Mouse (Mus musculus) hindbrain, postnatal 0 days (tissue): ENCODE results near the gene Tdrd9. TPM values are rescaled to one million over a fixed set of nuclear protein-coding genes. Genes with fewer than 3 reads are reported as not detected.
A peak's percentile ranks its signal among the peaks of the same experiment; 100 is the strongest.

ENCODE experiments used
- ATAC-seq: fragments of 200-750 bp; cut with Nextera tagmentation; 2 replicates; pipeline ENCODE4 v1.8.0; 2017; ENCODE audit warnings: mild to moderate bottlenecking, moderate TSS enrichment, moderate library complexity
- DNase-seq: peaks from one replicate; pipeline ENCODE4 v3.0.0-alpha.2; 2015; ENCODE audit warnings: low spot score
- H3K27ac ChIP-seq: fragments of 300-500 bp; sonication (generic); 2 replicates; pipeline ENCODE4 v1.5.1; 2014; ENCODE audit warnings: mild to moderate bottlenecking
- H3K27me3 ChIP-seq: fragments of 300-500 bp; sonication (generic); 2 replicates; pipeline ENCODE4 v1.6.1; 2014; ENCODE audit warnings: low read length, mixed read lengths; ENCODE audit not compliant: insufficient read depth
- H3K36me3 ChIP-seq: fragments of 300-500 bp; sonication (generic); 2 replicates; pipeline ENCODE4 v1.6.1; 2014; ENCODE audit warnings: low read length, mixed read lengths; ENCODE audit not compliant: insufficient read depth
- H3K4me1 ChIP-seq: fragments of 300-500 bp; sonication (generic); 2 replicates; pipeline ENCODE4 v1.6.1; 2014; ENCODE audit warnings: antibody characterized with exemption, low read length, mixed read lengths; ENCODE audit not compliant: insufficient read depth
- H3K4me2 ChIP-seq: fragments of 300-500 bp; sonication (generic); 2 replicates; pipeline ENCODE4 v1.6.1; 2014; ENCODE audit warnings: low read depth, mild to moderate bottlenecking, low read length, moderate library complexity, mixed read lengths
- H3K4me3 ChIP-seq: fragments of 300-500 bp; sonication (generic); 2 replicates; pipeline ENCODE4 v1.5.1; 2014; ENCODE audit warnings: low read length
- H3K9ac ChIP-seq: fragments of 300-500 bp; sonication (generic); replicated peaks from 2 replicates; pipeline ENCODE4 v1.6.1; 2014; ENCODE audit warnings: mild to moderate bottlenecking, low read length, moderate library complexity, mixed read lengths
- H3K9me3 ChIP-seq: fragments of 300-500 bp; sonication (generic); 2 replicates; pipeline ENCODE4 v1.6.1; 2016; ENCODE audit warnings: low read length, mixed read lengths
- CTCF ChIP-seq: IDR thresholded peaks from 2 replicates; pipeline ENCODE4 v1.5.1; 2016; ENCODE audit warnings: antibody characterized with exemption, control low read depth, low read depth
- WGBS: fragments of 180-500 bp; shearing (Covaris S2); extraction: QIAGEN DNeasy Blood & Tissue Kit; methylation state at CpG from one replicate; pipeline ENCODE4 v1.1.7; 2014; 5-methylcytosine and 5-hydroxymethylcytosine counted together
- polyA plus RNA-seq: library from polyadenylated mRNA; unstranded; fragments of >200 nt; fragmentation: Nextera tagmentation; extraction: Ambion mirVana; gene quantifications from 2 replicates; pipeline ENCODE4 v1.2.1, GENCODE M21; 2015
- total RNA-seq: library from RNA; depleted of rRNA; stranded (reverse); fragments of >200 nt; gene quantifications from 2 replicates; pipeline ENCODE4 v1.2.3, GENCODE M21; 2014; rRNA removed

Tdrd9 gene
- total RNA-seq (0.07 and 0.68 TPM in 2 replicates), polyA plus RNA-seq (0.20 and 0.46 TPM in 2 replicates)

- ATAC-seq: no peak
- no peak within 1 kb of the TSS for H3K4me3 ChIP-seq
- no peaks in the 10 kb centered on the region for H3K9me3 ChIP-seq
- H3K9ac ChIP-seq: no peak within 1 kb of the TSS
- 89% methylated on average over 18 of the region's 18 CpGs for WGBS
- H3K4me2 ChIP-seq: no peak within 1 kb of the TSS
- no peak for DNase-seq
- H3K27me3 ChIP-seq: no peaks in the 10 kb centered on the region
- TF ChIP-seq CTCF: no peak
- no peaks in the 10 kb centered on the region for H3K36me3 ChIP-seq
- no peak within 1 kb of the TSS for H3K27ac ChIP-seq
- H3K4me1 ChIP-seq: 0 out of 2 replicates have a peak, but pooled peaks cover under 1% of the 10 kb centered on the region
Measured at GRCm38 (mm10) chr12:111971231-111971686, at the start of gene Tdrd9. Gene Tdrd9 (plus strand): TSS chr12:111971559.

- WGBS: 88% methylated on average over 6 of the region's 6 CpGs
- ATAC-seq: no peak
- no peak overlapping the region for H3K4me2 ChIP-seq
- no peak for TF ChIP-seq CTCF
- no peaks in the 10 kb centered on the region for H3K36me3 ChIP-seq
- peaks cover 8% of the 10 kb centered on the region for H3K4me1 ChIP-seq
- H3K9me3 ChIP-seq: no peaks in the 10 kb centered on the region
- no peak overlapping the region for H3K4me3 ChIP-seq
- no peak overlapping the region for H3K27ac ChIP-seq
- no peak for DNase-seq
- H3K9ac ChIP-seq: no peak overlapping the region
- H3K27me3 ChIP-seq: no peaks in the 10 kb centered on the region
Measured at GRCm38 (mm10) chr12:111923117-111923516, 48.2 kb upstream of the Tdrd9 start.

GRCm38 (mm10) chr12:111927338-111927737 lies 44.0 kb upstream of the Tdrd9 start:
- H3K4me3 ChIP-seq: no peak overlapping the region
- peaks cover 10% of the 10 kb centered on the region for H3K4me1 ChIP-seq
- H3K9me3 ChIP-seq: no peaks in the 10 kb centered on the region
- H3K27ac ChIP-seq: peak overlapping the region; percentile 54; the same call in 1 of the 2 replicates
- H3K36me3 ChIP-seq: no peaks in the 10 kb centered on the region
- no peak for TF ChIP-seq CTCF
- ATAC-seq (peak; percentile 65; the same call in 1 of the 2 replicates), DNase-seq (peak; percentile 80)
- WGBS: 62% methylated on average over 1 of the region's 1 CpGs
- H3K27me3 ChIP-seq: no peaks in the 10 kb centered on the region
- no peak overlapping the region for H3K4me2 ChIP-seq
- no peak overlapping the region for H3K9ac ChIP-seq

- H3K4me2 ChIP-seq: no peak overlapping the region
- WGBS: 79% methylated on average over 18 of the region's 18 CpGs
- no peaks in the 10 kb centered on the region for H3K27me3 ChIP-seq
- H3K9me3 ChIP-seq: no peaks in the 10 kb centered on the region
- ATAC-seq (no peak), DNase-seq (no peak)
- no peak overlapping the region for H3K9ac ChIP-seq
- no peak overlapping the region for H3K27ac ChIP-seq
- H3K4me3 ChIP-seq: no peak overlapping the region
- no peaks in the 10 kb centered on the region for H3K36me3 ChIP-seq
- peaks cover 10% of the 10 kb centered on the region for H3K4me1 ChIP-seq
- no peak for TF ChIP-seq CTCF
Measured at GRCm38 (mm10) chr12:111928411-111928966, 42.9 kb upstream of the Tdrd9 start.

- WGBS: 82% methylated on average over 9 of the region's 9 CpGs
- no peak for TF ChIP-seq CTCF
- Histone ChIP-seq H3K9ac (no peak overlapping the region), H3K9me3 (no peaks in the 10 kb centered on the region), H3K27ac (no peak overlapping the region), H3K36me3 (no peaks in the 10 kb centered on the region), H3K27me3 (no peaks in the 10 kb centered on the region), H3K4me2 (no peak overlapping the region), H3K4me1 (peaks cover 10% of the 10 kb centered on the region), H3K4me3 (no peak overlapping the region)
- ATAC-seq (no peak), DNase-seq (no peak)
Measured at GRCm38 (mm10) chr12:111931411-111932025, 39.8 kb upstream of the Tdrd9 start.

GRCm38 (mm10) chr12:111932513-111932912 lies 38.8 kb upstream of the Tdrd9 start:
- Histone ChIP-seq H3K4me3 (no peak overlapping the region), H3K4me2 (no peak overlapping the region), H3K27me3 (no peaks in the 10 kb centered on the region), H3K9ac (no peak overlapping the region), H3K9me3 (no peaks in the 10 kb centered on the region), H3K36me3 (no peaks in the 10 kb centered on the region), H3K4me1 (peaks cover 7% of the 10 kb centered on the region), H3K27ac (no peak overlapping the region)
- no peak for TF ChIP-seq CTCF
- ATAC-seq (no peak), DNase-seq (no peak)
- WGBS: 73% methylated on average over 3 of the region's 3 CpGs

- no peak for ATAC-seq
- 0 out of 2 replicates have a peak, but pooled peaks have one; percentile 2 for TF ChIP-seq CTCF
- H3K4me1 ChIP-seq: peaks cover 2% of the 10 kb centered on the region; the same call in 1 of the 2 replicates
- H3K36me3 ChIP-seq: no peaks in the 10 kb centered on the region
- no peak overlapping the region for H3K27ac ChIP-seq
- no peaks in the 10 kb centered on the region for H3K9me3 ChIP-seq
- WGBS: 61% methylated on average over 11 of the region's 11 CpGs
- H3K4me3 ChIP-seq: no peak overlapping the region
- H3K9ac ChIP-seq: no peak overlapping the region
- H3K4me2 ChIP-seq: no peak overlapping the region
- no peaks in the 10 kb centered on the region for H3K27me3 ChIP-seq
- no peak for DNase-seq
Measured at GRCm38 (mm10) chr12:111933032-111933704, 38.2 kb upstream of the Tdrd9 start.
